Mouse (Mus musculus): Measurements from ENCODE around the gene Gm49711.

DNA sequence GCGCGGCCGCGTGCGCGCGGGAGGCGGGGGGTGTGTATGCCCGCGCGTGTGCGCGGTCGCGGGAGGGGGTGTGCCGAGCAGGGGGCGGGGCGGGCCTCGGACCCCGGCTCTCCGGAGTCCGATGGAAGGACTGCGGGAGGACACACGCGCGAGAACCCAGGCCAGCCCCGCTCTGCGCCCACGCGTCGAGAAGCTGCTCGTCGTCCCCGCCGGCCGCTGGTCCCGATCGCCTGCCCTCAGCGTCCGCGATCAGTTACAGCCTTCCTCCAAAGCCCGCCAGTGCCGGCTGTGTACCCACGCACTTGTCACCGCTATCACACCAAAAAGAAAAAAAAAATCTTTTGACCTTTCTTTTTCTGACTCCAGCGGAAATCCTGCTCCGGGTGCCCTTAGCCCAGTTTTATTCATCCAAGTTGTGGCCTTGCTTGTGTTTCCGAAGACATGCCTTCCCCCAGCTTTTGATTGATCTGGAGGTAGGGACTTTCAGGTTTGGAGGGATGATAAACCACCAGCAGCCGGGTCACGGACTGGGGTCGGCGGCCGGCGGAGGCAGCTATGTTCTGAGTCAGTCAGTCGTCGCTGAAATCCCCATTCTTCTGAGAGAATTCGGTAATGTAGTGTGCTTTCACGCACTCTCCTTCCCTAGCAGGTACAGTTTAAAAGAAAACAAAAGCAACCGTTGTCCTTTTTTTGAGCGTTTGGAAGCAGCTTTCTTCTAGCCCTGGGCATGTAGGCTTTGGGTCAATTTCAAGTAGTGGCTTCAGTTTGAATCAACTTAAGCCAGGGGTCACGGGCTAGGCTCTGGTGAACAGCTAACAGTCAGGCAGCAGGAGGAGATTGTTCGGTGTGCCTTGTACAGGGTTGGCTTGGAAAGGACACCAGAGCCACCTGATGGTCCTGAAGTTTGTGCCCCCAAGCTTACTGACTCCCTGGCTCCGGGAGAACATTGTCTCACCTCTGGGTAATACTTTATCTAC is 816 bp downstream of the Gm49711 start:
- TF ChIP-seq EP300 (IDR thresholded peaks at IDR 0.05; ENCODE audit: low read length) (no peak), POLR2A (IDR thresholded peaks at IDR 0.05; ENCODE audit: low read depth, low read length) (no peak)
